Mouse (Mus musculus): Measurements from ENCODE around the gene Sdk1. TPM values are rescaled to one million over a fixed set of nuclear protein-coding genes. Genes with fewer than 3 reads are reported as not detected.

The Sdk1 gene
- polyA plus RNA-seq, 1 experiment from 2014 or later: 4.8 TPM

DNA sequence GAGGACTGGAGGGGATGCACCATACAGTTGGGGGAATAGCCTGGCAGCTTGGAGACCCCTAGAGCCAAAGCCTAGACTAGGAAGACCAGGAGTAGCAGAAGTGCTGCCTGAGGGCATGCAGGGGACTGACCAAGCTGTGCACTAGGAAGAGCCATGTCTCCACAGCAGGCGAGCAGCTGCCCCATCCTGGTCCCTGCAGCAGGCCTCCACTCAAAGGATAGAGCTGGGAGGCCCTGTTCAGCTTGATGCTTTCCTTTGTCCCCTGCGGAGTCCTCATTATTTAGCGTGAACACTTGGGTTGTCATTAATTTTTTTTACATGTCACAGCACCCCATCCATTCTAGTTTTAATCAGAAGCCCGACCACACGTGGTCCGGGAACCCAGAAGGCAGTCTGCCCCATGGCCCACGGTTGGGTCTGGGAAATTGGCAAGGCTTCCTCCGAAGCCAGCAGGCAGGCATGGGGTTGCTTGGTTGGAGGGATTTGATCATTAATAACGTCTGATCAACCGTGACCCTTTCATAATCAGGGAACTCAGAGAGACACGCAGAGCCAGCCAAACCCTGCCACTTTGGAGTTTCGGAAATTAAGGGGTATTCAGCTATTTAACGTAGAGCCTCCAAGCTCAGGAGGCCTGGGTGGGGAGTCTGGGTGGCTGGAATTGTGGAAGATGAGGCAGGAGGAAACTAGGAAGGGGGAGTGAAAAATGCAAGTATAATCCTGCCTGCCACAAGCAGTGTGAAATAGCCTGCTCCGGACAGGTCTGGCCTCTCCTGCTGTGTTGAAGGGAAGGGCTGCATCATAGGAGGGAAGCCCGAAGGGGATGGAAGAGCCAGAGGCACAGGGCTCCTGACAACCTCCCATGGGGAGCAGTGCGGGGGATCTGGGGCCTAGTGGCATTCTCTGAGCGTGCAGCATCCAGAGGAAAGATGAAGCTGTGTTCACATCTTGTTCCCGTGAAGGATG, 872.2 kb downstream of the Sdk1 start:
- Histone ChIP-seq H3K4me2 (ENCODE audit: low read length) (no peak overlapping the region), H3K4me1 (replicated peaks; ENCODE audit: control insufficient read depth, insufficient read depth, low read length) (no peaks in the 10 kb centered on the region)
- 68% methylated on average over 18 of the region's 18 CpGs for WGBS

DNA sequence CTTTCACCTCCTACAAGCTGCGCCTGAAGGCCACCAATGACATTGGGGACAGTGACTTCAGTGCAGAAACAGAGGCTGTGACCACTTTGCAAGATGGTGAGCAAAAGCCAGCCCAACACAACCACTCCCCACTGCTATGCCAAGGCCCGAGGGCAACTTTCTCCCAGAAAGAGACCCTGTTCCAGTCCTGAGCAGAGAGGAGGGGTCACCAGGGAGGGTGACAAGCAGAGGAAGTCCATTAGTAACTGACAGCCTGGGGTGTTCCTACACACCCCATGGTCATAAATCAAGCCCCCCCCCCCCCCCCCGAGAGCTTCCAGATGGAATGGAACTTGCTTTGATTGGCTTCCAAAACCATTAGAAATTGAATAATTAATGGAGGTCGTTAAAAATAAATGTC, 886.5 kb downstream of the Sdk1 start:
- no peak overlapping the region for H3K27ac ChIP-seq (ENCODE audit: low read depth)
- no peaks in the 10 kb centered on the region for H3K9me3 ChIP-seq (ENCODE audit: control insufficient read depth, low read length)
- no peaks in the 10 kb centered on the region for H3K27me3 ChIP-seq (replicated peaks; ENCODE audit: control insufficient read depth, insufficient read depth, low read length)
- no peak overlapping the region for H3K9ac ChIP-seq (ENCODE audit: low read length)
- no peaks in the 10 kb centered on the region for H3K4me1 ChIP-seq (replicated peaks; ENCODE audit: control insufficient read depth, insufficient read depth, low read length)
- ATAC-seq (replicated peaks; ENCODE audit: low FRiP score, low TSS enrichment, low read depth) (no peak), DNase-seq (ENCODE audit: low spot score) (no peak)
- H3K4me3 ChIP-seq (ENCODE audit: low read depth, low read length): no peak overlapping the region
- no peak overlapping the region for H3K4me2 ChIP-seq (ENCODE audit: low read length)
- H3K36me3 ChIP-seq (ENCODE audit: control insufficient read depth, insufficient read depth, low read length): no peaks in the 10 kb centered on the region
- 54% methylated on average over 4 of the region's 4 CpGs for WGBS

More for the DNA sequence above, 872.2 kb downstream of the Sdk1 start:
- DNase-seq (ENCODE audit: low spot score): no peak
- H3K36me3 ChIP-seq (ENCODE audit: control insufficient read depth, insufficient read depth, low read length): no peaks in the 10 kb centered on the region
- no peak for ATAC-seq (replicated peaks; ENCODE audit: low FRiP score, low TSS enrichment, low read depth)
- H3K4me3 ChIP-seq (ENCODE audit: low read depth, low read length): no peak overlapping the region
- H3K27ac ChIP-seq (ENCODE audit: low read depth): no peak overlapping the region
- no peaks in the 10 kb centered on the region for H3K27me3 ChIP-seq (replicated peaks; ENCODE audit: control insufficient read depth, insufficient read depth, low read length)
- no peak overlapping the region for H3K9ac ChIP-seq (ENCODE audit: low read length)
- no peaks in the 10 kb centered on the region for H3K9me3 ChIP-seq (ENCODE audit: control insufficient read depth, low read length)

DNA sequence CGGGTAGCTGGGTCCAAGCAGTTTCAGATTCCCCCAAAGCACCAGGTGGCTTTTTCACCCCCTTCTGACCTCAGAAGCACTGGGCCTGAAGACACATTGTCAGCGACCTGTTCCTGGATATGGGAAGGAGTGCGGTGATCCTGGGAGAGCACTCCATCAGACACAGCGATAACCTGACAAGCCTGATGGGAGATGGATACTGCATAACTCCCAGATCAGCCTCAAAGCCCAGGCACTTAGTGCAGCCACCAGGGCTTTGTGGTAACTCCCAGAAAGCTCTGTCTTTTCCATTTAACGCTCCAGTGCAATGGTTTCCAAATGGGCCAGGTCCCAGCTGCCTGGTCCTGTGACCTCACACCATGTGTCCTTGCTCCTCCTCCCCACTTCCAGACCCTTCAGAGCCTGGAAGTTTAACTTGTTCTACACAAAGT, 886.9 kb downstream of the Sdk1 start:
- no peak overlapping the region for H3K4me2 ChIP-seq (ENCODE audit: low read length)

DNA sequence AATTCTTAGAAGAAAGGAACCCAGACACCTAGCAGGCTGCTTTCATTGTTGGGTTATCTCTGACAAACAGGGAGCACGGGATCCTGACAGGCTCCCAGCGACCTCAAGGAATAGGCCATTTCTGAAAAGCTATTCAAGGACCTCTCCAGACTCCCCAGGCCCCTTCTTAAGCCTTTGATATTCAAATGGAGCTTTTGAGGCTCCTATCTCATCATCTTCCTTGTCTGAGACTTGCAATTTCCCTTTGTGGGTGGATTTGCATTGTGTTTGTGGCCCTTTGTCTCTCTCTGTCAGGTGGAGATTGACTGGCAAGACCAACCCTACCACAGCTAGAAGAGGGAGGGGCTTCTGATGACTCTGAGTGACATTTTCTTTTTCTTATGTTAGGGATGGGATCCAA, 888.7 kb downstream of the Sdk1 start:
- H3K27ac ChIP-seq (ENCODE audit: low read depth): no peak overlapping the region
- WGBS: 19% methylated on average over 2 of the region's 2 CpGs

More for the DNA sequence above, 886.9 kb downstream of the Sdk1 start:
- no peak for ATAC-seq (replicated peaks; ENCODE audit: low FRiP score, low TSS enrichment, low read depth)
- no peaks in the 10 kb centered on the region for H3K9me3 ChIP-seq (ENCODE audit: control insufficient read depth, low read length)
- H3K36me3 ChIP-seq (ENCODE audit: control insufficient read depth, insufficient read depth, low read length): no peaks in the 10 kb centered on the region
- 27% methylated on average over 5 of the region's 5 CpGs for whole genome bisulfite sequencing
- no peaks in the 10 kb centered on the region for H3K4me1 ChIP-seq (replicated peaks; ENCODE audit: control insufficient read depth, insufficient read depth, low read length)
- H3K27ac ChIP-seq (ENCODE audit: low read depth): no peak overlapping the region; the same call in 1 of the 2 replicates
- no peaks in the 10 kb centered on the region for H3K27me3 ChIP-seq (replicated peaks; ENCODE audit: control insufficient read depth, insufficient read depth, low read length)
- H3K4me3 ChIP-seq (ENCODE audit: low read depth, low read length): no peak overlapping the region
- no peak overlapping the region for H3K9ac ChIP-seq (ENCODE audit: low read length)
- DNase-seq (ENCODE audit: low spot score): no peak

DNA sequence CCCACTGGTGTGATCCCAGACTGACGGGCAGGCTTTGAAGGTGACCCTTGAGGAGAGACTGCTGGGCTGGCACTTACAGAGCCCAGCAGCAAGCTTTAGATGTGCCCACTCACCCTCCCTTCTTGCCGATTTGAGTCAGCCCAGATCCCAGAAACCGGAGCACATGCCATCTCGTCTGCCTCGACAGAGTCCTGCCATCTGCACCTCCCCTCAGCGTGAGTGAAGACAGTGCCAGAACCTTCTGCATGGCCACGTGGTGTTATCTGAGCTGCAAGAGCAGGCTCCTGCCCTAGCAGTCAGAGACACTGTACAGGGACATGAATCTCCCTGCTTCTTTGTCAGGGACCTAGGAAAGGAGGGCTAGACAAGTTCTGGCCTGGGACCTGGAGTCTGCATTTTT, 898.7 kb downstream of the Sdk1 start:
- WGBS: 38% methylated on average over 7 of the region's 7 CpGs
- no peak overlapping the region for H3K9ac ChIP-seq (ENCODE audit: low read length)
- H3K36me3 ChIP-seq (ENCODE audit: control insufficient read depth, insufficient read depth, low read length): 0 out of 2 replicates have a peak, but pooled peaks cover 4% of the 10 kb centered on the region
- no peak overlapping the region for H3K4me3 ChIP-seq (ENCODE audit: low read depth, low read length)
- no peaks in the 10 kb centered on the region for H3K9me3 ChIP-seq (ENCODE audit: control insufficient read depth, low read length)
- no peak overlapping the region for H3K4me2 ChIP-seq (ENCODE audit: low read length)
- ATAC-seq (replicated peaks; ENCODE audit: low FRiP score, low TSS enrichment, low read depth): no peak
- no peaks in the 10 kb centered on the region for H3K27me3 ChIP-seq (replicated peaks; ENCODE audit: control insufficient read depth, insufficient read depth, low read length)
- H3K27ac ChIP-seq (ENCODE audit: low read depth): no peak overlapping the region
- no peak for DNase-seq (ENCODE audit: low spot score)
- no peaks in the 10 kb centered on the region for H3K4me1 ChIP-seq (replicated peaks; ENCODE audit: control insufficient read depth, insufficient read depth, low read length)

More for the DNA sequence above, 888.7 kb downstream of the Sdk1 start:
- no peaks in the 10 kb centered on the region for H3K36me3 ChIP-seq (ENCODE audit: control insufficient read depth, insufficient read depth, low read length)
- H3K4me1 ChIP-seq (replicated peaks; ENCODE audit: control insufficient read depth, insufficient read depth, low read length): no peaks in the 10 kb centered on the region
- H3K9ac ChIP-seq (ENCODE audit: low read length): no peak overlapping the region
- no peak overlapping the region for H3K4me2 ChIP-seq (ENCODE audit: low read length)
- H3K27me3 ChIP-seq (replicated peaks; ENCODE audit: control insufficient read depth, insufficient read depth, low read length): no peaks in the 10 kb centered on the region
- DNase-seq (ENCODE audit: low spot score): no peak
- H3K9me3 ChIP-seq (ENCODE audit: control insufficient read depth, low read length): no peaks in the 10 kb centered on the region
- ATAC-seq (replicated peaks; ENCODE audit: low FRiP score, low TSS enrichment, low read depth): no peak
- no peak overlapping the region for H3K4me3 ChIP-seq (ENCODE audit: low read depth, low read length)

DNA sequence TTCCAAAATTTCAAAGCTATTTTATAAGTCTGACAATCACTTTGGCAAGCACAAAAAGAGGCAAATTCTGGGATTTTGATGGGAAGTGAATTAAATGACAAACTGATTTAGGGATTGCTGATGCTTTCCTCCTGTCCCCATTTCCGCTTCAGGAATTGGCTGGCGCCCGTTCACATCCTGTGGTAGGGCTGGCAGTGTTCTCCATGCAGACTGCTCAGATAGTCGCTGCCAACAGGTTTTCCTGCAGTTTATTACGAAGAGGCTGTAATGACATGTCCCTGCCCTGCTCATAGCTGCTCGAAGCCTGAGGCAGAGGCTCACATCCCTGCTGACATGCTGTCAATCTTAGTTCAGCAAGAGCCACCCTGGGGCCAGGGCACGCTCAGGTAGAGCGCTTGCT, 908.3 kb downstream of the Sdk1 start:
- Histone ChIP-seq H3K4me2 (ENCODE audit: low read length) (no peak overlapping the region), H3K27me3 (replicated peaks; ENCODE audit: control insufficient read depth, insufficient read depth, low read length) (no peaks in the 10 kb centered on the region), H3K9me3 (ENCODE audit: control insufficient read depth, low read length) (peaks cover 16% of the 10 kb centered on the region), H3K27ac (ENCODE audit: low read depth) (no peak overlapping the region), H3K36me3 (ENCODE audit: control insufficient read depth, insufficient read depth, low read length) (peaks cover 9% of the 10 kb centered on the region), H3K4me1 (replicated peaks; ENCODE audit: control insufficient read depth, insufficient read depth, low read length) (no peaks in the 10 kb centered on the region), H3K4me3 (ENCODE audit: low read depth, low read length) (no peak overlapping the region), H3K9ac (ENCODE audit: low read length) (no peak overlapping the region)
- WGBS: 87% methylated on average over 8 of the region's 8 CpGs
- ATAC-seq (replicated peaks; ENCODE audit: low FRiP score, low TSS enrichment, low read depth) (no peak), DNase-seq (ENCODE audit: low spot score) (no peak)

DNA sequence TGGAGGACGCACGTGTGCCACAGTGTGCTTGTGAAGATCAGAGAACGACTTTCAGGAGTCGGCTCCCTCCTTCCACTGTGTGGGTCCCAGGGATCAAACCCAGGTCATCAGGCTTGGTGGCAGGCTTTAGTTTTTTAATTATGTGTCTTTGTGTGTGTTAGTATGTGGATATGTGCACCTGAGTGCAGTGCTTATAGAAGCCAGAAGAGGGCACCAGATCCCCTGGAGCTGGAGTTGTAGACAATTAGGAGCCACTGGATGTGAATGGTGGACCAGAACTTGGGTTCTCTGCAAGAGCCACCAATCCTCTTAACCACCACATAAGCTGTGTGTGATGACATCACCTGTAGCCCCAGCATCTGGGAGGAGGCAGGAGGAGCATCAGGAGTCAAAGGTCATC, 909.5 kb downstream of the Sdk1 start:
- H3K36me3 ChIP-seq (ENCODE audit: control insufficient read depth, insufficient read depth, low read length): peaks cover 7% of the 10 kb centered on the region
- no peak overlapping the region for H3K4me3 ChIP-seq (ENCODE audit: low read depth, low read length)
- no peaks in the 10 kb centered on the region for H3K4me1 ChIP-seq (replicated peaks; ENCODE audit: control insufficient read depth, insufficient read depth, low read length)
- peaks cover 16% of the 10 kb centered on the region for H3K9me3 ChIP-seq (ENCODE audit: control insufficient read depth, low read length)
- H3K27ac ChIP-seq (ENCODE audit: low read depth): no peak overlapping the region
- no peaks in the 10 kb centered on the region for H3K27me3 ChIP-seq (replicated peaks; ENCODE audit: control insufficient read depth, insufficient read depth, low read length)
- WGBS: 98% methylated on average over 4 of the region's 4 CpGs
- no peak overlapping the region for H3K4me2 ChIP-seq (ENCODE audit: low read length)
- no peak overlapping the region for H3K9ac ChIP-seq (ENCODE audit: low read length)
- ATAC-seq (replicated peaks; ENCODE audit: low FRiP score, low TSS enrichment, low read depth) (no peak), DNase-seq (ENCODE audit: low spot score) (no peak)

DNA sequence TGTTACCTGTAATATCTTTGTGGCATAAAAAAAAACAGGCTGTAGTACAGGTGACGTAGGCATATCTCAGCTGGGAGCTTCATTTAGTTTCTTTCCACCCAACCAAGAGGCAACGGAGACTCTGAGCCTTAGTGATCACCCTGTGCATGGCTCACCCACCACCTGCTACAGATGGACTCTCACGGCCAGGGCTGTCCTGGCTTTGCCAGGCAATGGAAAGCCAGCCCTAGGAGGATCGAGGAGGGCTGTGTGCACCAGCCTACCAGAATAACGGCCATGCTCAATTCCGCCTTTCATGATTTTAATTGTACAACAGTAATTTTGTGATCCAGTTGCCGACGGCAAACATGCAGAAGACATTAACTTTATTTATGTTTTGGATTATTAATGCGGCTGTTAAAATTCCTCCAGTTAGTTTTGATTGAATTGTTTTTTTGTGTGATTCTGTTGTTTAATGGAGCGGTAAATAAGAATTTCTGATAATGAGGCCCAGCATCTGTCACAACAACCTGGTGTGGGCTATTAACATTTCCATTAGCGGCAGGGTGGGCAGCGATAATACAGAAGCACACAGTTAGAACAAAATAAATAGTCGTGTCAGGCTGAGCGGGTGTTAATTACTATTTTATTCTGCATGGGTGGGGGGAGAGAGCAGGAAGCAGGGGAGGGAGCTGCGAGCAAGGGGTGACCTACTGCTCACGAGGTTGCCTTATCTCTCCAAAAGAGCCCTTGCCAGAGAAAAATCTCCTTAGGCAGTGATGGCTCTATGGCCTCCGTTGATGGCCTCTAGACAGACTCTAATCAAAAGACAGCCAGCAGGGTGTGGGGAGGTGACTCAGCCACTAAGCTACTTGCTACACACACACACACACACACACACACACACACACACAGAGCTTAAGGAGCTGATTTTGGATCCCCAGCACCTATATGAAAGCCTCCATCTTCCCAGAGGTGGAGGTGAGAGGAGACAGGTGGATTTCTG, 915.9 kb downstream of the Sdk1 start:
- no peaks in the 10 kb centered on the region for H3K4me1 ChIP-seq (replicated peaks; ENCODE audit: control insufficient read depth, insufficient read depth, low read length)
- H3K27ac ChIP-seq (ENCODE audit: low read depth): no peak overlapping the region
- no peak overlapping the region for H3K9ac ChIP-seq (ENCODE audit: low read length)
- H3K9me3 ChIP-seq (ENCODE audit: control insufficient read depth, low read length): 0 out of 2 replicates have a peak, but pooled peaks cover 4% of the 10 kb centered on the region
- H3K4me3 ChIP-seq (ENCODE audit: low read depth, low read length): no peak overlapping the region
- H3K4me2 ChIP-seq (ENCODE audit: low read length): no peak overlapping the region
- DNase-seq (ENCODE audit: low spot score) (no peak), ATAC-seq (replicated peaks; ENCODE audit: low FRiP score, low TSS enrichment, low read depth) (no peak)
- no peaks in the 10 kb centered on the region for H3K27me3 ChIP-seq (replicated peaks; ENCODE audit: control insufficient read depth, insufficient read depth, low read length)
- WGBS: 82% methylated on average over 17 of the region's 17 CpGs
- H3K36me3 ChIP-seq (ENCODE audit: control insufficient read depth, insufficient read depth, low read length): peaks cover 7% of the 10 kb centered on the region; the same call in 1 of the 2 replicates

All from intestine, embryonic 14.5 days (tissue).